Mouse (Mus musculus) frontal cortex, postnatal 14 days (tissue): ENCODE results near the gene Htt.
"Not testable (repeated sequence)": the region's sequence is repeated elsewhere in the genome, so short reads cannot be mapped to it uniquely, and the experiment has no call there.

ENCODE experiments used
- DNase-seq, 2 experiments: peaks; one replicate each; pipeline ENCODE4 v3.0.0; 2022; ENCODE audit warnings: low spot score in 2 of 2

Gene Htt

DNA sequence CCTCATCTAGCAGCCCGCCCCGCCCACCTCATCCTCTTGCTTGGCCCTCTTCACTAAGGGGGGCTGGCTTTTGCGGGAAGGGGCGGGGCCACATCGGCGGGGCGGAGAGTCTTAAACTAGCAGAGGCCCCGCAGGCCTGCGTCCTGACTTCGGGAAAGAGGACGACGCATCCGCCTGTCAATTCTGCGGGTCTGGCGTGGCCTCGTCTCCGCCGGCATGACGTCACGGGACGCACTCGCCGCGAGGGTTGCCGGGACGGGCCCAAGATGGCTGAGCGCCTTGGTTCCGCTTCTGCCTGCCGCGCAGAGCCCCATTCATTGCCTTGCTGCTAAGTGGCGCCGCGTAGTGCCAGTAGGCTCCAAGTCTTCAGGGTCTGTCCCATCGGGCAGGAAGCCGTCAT is at the start of gene Htt:
Gene Htt, plus strand, starts transcription at position 232 of the 400 bp plus-strand sequence.
- peak; percentile 96 to 98 for DNase-seq

DNA sequence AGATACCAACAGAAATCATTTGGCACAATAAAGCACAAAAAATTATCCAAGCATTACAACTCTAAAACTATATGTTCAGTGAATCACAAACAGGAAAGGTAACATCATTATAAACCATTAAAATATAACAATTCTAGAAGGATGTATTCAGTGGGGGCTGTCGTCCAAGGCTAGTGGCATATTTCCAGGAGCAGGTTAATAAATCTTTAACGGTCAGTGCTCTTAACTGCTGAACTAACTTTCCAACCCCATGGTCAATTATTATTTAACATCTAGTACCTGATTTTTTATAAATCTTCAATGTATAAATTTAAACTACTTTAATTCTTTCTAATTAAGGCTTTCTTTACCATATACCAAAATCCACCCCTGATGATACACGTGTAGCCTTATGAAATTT is 47.2 kb upstream of the Htt start:
- DNase-seq: not testable (repeated sequence)

DNA sequence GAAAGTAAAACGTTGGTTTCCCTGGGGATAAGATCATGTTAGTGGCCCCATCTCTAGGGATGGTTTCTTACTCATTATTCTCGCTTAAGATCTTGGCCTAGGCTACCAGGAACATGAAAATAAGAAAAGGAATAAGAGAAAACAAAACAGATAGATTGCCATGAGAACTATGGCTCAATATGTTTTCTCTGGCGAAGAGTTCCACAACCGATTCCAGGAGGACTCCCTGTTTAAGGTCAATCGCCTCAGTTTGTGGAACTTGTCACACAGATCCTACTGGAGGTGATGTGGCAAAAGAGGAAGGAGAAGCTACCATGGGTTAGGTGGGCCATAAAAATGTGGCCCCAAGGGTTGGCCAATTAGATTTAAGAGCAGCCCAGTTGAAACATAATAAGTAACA is 46.7 kb upstream of the Htt start:
- no peak for DNase-seq

DNA sequence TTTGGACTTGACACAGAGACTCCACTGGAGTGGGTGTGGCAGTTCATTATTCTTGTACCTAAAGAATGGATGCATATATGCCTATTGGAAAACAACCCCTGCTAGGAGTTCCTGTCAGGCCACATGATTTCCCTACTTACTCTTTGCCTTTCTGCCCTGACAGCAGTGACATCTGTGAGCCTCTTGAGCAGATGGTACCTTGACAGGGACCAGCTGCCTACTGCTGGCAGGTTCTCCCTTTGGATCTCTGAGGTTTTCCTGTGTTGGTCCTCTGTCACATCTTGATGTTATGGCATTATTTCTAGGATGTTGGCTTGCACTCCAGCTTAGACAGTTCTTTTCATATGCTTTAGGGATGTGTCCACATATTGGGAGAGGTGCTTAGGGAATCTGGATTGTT is 32.4 kb upstream of the Htt start:
- no peak for DNase-seq

DNA sequence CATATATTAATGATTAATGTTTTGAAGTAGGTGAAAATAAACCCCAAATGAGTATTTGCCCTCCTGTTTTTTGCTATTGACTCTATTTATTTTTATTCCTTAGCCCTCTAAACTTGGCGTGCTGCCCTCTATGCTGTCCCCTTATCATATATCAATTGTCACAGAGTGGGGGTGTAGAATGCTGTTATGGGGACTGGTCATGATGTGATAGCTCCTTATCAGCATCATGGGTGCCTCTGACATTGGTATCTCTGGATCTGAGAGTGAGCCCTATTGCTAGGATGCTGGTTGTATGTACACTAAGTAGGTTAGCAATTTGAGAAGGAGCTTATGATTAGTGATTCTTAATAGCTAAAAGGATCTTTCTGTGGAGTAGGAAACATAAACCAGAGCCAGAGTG is 31.3 kb upstream of the Htt start:
- DNase-seq: no peak

DNA sequence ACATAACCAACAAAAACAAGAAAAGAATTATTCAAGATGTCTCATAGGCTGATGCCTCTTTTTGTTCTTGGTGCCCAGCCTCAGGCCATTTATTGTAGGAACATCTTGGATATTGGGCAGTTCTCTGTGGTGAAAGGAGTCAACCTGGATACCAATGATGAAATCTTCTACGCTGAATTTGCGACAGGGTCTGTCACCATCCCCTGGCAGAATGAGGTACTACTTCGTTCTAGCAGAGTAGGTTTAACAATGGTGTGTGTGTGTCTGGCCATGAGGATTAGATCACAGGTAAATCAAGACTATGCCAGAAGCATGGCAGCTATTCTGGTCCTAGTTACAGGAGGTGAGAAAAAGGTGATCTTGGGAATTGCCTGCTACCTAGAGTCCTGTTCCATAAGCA is 10.1 kb upstream of the Htt start:
- DNase-seq: no peak

DNA sequence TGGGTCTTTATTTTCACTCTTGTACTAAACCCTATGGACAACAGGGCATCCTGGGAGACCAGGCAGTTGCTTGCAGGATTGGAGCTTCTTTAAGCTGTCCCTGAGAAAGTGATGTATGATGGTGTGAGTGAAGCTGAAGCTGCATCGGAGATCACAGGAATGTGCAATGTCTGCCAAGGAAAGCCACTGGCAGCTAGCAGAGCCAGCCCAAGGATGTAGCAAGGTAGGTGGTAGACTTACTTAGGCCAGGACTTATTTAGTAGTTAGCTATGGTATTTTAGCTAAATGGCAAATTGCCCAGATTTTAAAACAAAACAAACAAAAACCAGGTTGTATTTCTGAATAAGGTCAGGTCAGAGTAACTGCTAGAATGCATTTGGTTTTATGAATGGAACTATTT is 2.8 kb upstream of the Htt start:
- DNase-seq: no peak

DNA sequence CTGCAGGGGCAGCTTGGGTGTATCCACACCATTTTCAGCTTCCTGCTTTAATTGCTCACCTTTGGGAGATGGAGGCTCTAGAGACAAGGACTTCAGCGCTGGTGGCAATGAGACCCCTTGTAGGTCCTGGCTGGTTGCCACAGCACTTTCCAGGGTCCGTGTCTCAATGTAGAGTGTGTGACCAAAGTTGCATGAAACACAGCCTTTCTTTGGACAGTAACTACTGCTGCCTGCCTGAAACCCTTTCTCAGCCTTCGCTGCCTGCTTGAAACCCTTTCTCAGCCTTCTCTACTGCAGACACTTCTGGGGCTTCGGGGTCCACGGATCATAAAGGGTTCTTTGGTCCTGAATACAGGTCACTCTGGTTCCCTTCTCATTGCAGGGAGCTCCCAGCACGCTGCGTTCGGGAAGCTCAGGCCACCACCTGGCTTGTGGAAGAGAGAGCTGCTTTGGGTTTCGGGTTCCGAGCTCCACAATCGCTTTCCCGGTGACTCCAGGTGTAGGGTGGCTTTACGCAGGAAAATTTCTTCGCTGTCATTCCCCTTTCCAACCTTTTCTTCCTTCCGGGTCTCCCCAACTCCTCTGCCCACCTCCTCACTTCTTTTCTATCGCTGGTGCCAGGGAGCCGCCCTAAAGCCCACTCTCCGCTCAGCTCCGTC is 561 bp upstream of the Htt start:
- DNase-seq: peak in 1 of 2 experiments; percentile 20

DNA sequence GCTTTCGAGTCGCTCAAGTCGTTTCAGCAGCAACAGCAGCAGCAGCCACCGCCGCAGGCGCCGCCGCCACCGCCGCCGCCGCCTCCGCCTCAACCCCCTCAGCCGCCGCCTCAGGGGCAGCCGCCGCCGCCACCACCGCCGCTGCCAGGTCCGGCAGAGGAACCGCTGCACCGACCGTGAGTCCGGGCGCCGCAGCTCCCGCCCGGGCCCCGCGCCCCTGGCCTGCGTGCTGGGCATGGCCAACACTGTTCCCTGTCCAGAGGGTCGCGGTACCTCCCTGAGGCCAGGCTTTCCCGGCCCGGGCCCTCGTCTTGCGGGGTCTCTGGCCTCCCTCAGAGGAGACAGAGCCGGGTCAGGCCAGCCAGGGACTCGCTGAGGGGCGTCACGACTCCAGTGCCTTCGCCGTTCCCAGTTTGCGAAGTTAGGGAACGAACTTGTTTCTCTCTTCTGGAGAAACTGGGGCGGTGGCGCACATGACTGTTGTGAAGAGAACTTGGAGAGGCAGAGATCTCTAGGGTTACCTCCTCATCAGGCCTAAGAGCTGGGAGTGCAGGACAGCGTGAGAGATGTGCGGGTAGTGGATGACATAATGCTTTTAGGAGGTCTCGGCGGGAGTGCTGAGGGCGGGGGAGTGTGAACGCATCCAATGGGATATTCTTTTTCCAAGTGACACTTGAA is 533 bp downstream of the Htt start:
- peak; percentile 41 to 44 for DNase-seq

DNA sequence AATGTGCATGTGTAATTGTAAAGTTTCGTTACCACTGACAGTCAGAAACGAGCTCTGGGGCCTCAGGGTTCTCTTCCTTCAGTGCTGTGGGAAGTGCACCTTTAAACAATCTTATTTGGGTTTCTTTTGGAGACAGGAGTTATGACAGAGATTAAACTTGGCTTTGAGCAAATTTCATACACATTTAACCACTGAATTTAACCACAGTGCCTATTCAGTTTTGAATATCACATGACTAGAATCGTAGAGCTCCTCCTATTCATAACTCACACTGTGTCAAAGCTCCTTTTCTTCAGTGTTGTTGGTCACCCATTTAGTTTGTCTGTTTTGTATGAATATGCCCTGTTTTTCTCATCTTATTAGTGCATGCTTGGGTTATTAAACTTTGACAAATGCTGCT is 10.3 kb downstream of the Htt start:
- no peak for DNase-seq

DNA sequence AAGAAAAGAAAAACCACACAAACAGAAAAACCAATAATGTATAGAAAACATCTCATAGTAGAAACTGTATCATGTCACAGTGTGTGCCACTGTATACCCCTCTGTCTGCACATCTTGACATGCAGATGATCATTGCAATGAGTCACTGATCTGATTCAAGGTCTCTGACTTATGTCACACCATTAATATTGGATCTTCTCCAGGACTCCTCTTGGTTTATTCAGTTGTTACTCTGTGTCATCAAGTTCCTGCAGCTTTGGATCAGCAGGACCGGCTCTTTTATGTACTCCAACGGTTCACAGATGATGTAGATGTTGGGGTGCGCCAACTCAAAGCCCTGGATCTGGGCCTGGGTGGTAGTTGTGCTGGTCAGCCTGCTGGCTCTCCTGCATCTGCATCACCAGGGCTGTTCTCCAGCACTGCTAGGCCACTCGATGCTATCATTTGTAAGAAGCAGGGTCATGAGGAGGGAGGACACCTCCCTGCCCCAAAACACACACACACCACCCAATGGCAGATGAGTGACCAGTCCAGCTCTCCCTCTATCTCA is 11.2 kb downstream of the Htt start:
- no peak for DNase-seq

DNA sequence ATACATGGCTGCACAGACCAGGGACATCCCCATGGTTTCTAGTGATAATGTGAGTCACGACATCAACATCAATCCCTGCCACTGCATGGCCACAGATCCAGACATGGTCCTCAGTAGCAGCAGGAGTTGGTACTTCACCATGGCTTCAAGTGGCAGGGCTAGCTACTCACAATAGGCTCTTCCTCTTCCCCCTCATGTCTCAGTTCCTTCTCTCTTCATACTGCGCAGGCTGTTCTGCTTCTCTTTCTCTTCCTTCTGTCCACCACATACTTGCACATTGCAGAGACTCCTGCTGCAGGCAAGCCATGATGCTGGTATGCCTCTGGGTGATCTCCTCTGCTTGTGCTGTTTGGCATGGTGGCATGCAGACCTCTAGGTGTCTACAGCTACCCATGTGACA is 11.9 kb downstream of the Htt start:
- no peak for DNase-seq

DNA sequence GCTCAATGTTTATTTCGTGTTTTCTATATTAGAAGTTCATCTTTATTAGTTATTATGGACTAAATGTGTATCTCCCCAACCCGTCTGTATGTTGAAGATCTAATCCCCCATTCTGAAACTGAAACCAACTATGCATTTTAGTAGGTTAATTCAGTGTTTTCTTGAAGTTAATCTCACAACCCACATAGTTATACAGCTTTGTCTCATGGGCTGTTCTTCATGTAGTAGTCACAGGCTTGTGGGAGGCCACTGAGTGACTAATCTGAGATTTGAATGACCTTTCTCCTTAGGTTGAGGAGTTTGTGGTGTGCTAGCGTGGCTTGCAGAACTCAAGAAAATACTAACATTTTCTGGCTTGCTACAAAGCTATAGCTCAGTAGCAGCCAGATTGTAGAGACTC is 23.5 kb downstream of the Htt start:
- DNase-seq: no peak

DNA sequence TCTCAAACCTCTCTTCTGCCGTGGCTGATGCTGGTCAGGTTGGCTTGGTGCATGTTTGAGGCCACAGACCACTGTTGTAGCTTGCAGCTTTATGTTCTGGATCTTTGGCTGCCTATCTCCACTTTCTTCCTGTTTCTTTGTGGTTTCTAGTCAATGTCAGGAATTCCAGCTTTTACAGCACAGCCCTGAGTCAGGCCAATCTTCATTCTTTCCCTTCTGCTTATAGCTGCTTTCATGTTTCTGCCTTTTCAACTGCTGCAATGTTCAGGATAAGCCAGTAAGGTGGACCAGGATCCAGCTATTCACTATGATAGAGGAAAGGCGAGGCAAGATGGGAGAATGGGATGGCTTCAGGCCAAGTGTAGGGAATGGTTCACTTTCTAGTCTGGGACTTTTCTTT is 29.6 kb downstream of the Htt start:
- no peak for DNase-seq

DNA sequence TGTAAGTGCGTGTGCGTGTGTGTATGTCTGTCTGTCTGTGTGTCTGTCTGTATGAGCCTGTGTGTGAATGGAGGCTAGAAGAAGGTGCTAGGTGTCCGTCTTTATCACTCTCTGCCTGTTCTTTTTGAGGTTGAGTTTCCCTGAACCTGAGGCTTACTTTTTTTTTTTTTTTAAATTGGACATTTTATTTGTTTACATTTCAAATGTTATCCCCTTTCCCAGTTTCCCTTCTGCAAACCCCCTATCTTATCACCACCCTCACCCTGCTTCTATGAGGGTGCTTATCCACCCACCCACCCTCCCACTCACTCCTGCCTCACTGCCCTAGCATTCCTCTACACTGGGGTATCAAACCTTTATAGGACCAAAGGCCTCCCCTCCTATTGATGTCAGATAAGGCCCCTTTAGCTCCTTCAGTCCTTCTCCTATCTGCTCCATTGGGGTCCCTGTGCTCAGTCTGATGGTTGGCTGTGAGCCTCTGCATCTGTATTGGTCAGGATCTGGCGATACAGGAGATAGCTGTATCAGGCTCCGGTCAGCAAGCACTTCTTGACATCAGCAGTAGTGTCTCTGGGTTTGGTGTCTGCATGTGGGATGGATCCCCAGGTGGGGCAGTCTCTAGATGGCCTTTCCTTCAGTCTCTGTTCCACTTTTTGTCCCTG is 38.9 kb downstream of the Htt start:
- DNase-seq: no peak

DNA sequence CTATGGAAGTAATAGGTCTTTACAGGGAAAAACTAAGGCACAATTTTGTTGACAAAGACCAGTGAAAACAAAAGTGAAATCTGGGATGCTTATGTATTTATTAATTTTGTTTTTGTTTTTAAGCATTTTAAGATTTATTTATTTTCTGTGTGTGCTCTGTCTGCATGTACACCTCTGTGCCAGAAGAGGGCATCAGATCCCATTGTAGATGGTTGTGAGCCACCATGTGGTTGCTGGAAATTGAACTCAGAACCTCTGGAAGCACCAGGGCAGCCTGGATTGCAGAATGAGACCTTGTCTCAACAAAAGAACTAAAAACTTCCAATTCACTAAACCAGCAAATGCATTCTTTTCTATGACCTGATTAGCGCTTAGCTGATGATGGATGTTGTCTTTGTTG is 44.5 kb downstream of the Htt start:
- DNase-seq: no peak

DNA sequence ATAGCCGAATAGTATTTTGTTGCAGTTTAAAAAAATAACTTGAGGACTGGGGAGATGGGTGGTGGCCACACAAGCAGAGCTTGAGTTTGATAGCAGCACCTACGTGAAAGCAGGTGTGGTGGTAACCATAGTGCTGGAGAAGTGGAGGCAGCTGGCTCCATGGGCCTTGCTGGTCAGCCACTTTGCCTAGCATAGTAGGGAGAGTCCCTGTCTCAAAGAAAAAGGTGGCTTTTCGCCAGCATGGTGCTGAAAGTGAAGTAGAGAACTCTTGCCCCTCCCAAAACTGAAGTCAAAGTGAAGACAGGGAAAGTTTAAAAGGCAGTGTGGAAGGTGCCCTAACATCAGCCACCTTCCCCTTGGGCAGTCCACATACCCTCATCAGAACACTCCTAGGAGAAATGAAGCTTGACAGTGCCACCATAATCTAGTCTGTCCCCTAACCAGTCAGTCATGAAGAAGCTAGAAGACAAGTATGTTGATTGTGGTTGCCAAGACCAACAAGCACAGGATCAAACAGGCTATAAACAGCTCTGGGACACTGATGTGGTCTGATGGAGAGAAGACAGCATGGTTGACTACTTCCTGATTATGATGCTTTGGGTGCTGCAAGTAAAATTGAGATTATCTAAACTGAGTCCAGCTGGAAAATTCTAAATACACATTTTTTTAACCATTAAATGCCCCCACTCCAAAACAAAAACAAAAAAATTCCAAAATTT is 61.0 kb downstream of the Htt start:
- no peak for DNase-seq

DNA sequence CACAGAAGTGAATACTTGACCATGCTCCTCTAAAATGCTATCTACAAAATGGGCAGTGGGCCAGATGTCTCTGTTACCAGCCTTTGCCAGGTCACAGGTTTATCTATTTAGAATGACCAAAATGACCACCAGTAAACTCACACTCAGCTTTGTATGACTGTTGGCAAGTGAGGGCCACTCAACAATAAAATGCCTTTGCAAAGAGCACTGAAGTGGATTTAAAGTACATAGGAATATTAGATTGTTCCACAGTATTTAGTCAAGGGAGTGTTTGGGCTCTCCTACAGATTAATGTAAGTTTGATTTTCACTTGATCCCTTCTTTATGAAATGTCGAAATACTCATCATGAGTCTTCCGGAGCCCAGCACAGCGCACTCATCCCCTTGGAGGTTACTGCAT is 92.5 kb downstream of the Htt start:
- DNase-seq: no peak

DNA sequence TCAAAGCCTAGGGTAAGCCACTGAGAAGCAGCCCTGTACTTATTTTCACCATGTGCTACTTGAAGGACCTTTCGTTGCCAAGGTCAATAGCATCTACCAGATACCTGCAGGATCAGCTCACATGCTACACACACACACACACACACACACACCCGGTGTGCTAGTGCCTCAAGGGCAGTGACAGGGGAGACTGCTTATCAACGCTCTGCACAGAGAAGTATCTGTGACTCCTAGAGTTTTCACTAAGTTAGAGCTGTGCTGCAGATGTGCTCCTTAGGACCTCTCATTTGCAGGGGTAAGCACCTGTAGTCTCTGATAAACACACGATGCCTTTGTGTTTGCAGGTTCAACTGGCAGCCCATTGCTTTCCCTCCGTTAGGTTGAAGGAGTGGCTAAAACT is 103.8 kb downstream of the Htt start:
- no peak for DNase-seq

DNA sequence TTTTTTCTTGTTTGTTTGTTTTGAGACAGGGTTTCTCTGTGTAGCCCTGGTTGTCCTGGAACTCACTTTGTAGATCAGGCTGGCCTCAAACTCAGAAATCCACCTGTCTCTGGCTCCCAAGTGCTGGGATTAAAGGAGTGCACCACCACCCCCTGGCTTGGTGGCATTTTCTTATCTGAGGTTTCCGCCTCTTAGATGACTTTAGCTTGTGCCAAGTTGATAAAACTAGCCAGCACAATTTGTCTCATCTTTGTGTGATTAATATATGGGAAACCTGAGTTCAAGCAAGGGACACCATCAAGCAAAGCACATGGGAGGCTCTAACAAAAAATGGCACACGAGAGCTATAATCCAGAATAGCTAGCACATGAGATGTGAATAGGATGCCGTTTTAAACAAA is 118.8 kb downstream of the Htt start:
- not testable (repeated sequence) for DNase-seq

DNA sequence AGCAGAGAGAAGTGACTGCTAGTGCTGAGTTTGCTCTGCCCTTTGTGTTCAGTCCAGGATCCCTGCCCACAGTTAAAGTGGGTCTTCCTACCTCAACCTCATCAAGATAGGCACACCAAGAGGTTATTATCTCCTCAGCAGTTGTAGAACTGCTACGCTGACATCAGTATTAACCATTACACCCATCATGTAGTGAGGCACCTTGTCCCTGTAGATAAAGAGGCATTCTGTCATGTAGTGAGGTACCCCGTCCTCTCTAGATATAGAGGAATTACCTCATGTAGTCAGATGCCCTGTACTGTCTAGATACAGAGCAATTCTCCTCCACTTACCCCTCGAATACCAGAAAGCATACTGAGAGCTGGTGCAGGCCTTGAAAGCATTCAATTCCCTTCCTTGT is 119.5 kb downstream of the Htt start:
- no peak for DNase-seq

DNA sequence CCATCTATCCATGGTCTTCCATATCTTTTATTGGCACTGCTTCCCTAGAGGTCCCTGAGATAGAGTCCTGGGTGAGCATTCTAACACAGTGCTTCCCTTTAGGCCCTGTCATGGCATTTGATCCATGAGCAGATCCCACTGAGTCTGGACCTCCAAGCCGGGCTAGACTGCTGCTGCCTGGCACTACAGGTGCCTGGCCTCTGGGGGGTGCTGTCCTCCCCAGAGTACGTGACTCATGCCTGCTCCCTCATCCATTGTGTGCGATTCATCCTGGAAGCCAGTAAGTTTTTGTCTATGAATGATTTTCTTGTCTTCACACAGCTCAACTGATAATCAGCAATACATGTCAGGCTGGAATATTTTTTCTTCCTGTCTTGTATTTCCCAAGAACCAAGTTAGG is 123.7 kb downstream of the Htt start:
- DNase-seq: no peak
